Mouse (Mus musculus): Measurements from ENCODE around the gene Vmn1r50. TPM values are rescaled to one million over a fixed set of nuclear protein-coding genes. Genes with fewer than 3 reads are reported as not detected.

The Vmn1r50 gene
- polyA plus RNA-seq (2015; fragmentation: Nextera tagmentation; extraction: Ambion mirVana): not detected in 2 replicates

DNA sequence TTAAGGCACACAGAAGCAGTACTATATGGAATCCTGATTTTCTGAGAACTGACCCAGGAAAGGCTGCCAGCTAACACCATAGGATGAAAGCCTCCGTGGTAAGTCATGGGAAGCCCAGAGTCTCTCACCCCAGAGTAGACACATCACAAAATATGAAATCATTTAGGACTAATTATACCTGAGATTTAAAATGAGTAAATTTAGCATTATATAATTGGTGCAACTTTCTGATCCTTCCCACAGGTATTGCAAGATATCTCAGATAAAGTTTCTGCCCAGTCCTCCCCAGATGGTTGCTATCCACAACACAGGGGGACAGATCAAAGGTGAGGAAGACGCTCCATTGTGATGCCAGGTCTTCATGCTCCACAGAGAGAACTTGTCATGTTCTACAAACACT is at the start of gene Vmn1r50:
Vmn1r50 (plus strand) TSS at position 301 of the 400 bp plus-strand sequence.

GRCm38 (mm10) chr6:90078406-90078805 is 22.8 kb upstream of the Vmn1r50 start, which contains the start of gene Vmn1r49:
Gene Vmn1r49 (minus strand): TSS chr6:90078506.

GRCm38 (mm10) chr6:90122296-90122695 is 21.1 kb downstream of the Vmn1r50 start, which contains the start of gene Vmn1r51:
Gene Vmn1r51 (plus strand): TSS chr6:90122596.

Other genes starting within 250 kb of the Vmn1r50 start
- gene Vmn1r42, start 225.0 kb upstream of the Vmn1r50 start, polyA plus RNA-seq (2015; fragmentation: Nextera tagmentation; extraction: Ambion mirVana): 0.14 TPM in 1 of 2 replicates, not detected in the other
- gene Vmn1r43, start 225.0 kb upstream of the Vmn1r50 start, polyA plus RNA-seq (2015; fragmentation: Nextera tagmentation; extraction: Ambion mirVana): not detected in 2 replicates
- not detected in 2 replicates for gene Vmn1r44, start 217.8 kb upstream of the Vmn1r50 start, polyA plus RNA-seq (2015; fragmentation: Nextera tagmentation; extraction: Ambion mirVana)
- not detected in 2 replicates for gene Vmn1r45, start 160.8 kb upstream of the Vmn1r50 start, polyA plus RNA-seq (2015; fragmentation: Nextera tagmentation; extraction: Ambion mirVana)
- gene Vmn1r46, start 132.1 kb upstream of the Vmn1r50 start, polyA plus RNA-seq (2015; fragmentation: Nextera tagmentation; extraction: Ambion mirVana): not detected in 2 replicates
- not detected in 2 replicates for gene Vmn1r47, start 85.3 kb upstream of the Vmn1r50 start, polyA plus RNA-seq (2015; fragmentation: Nextera tagmentation; extraction: Ambion mirVana)
- not detected in 2 replicates for gene Vmn1r48, start 64.6 kb upstream of the Vmn1r50 start, polyA plus RNA-seq (2015; fragmentation: Nextera tagmentation; extraction: Ambion mirVana)
- not detected in 2 replicates for gene Vmn1r49, start 22.9 kb upstream of the Vmn1r50 start, polyA plus RNA-seq (2015; fragmentation: Nextera tagmentation; extraction: Ambion mirVana)
- gene Vmn1r51, start 21.2 kb downstream of the Vmn1r50 start, polyA plus RNA-seq (2015; fragmentation: Nextera tagmentation; extraction: Ambion mirVana): not detected in 2 replicates
- gene Vmn1r52, start 73.4 kb downstream of the Vmn1r50 start, polyA plus RNA-seq (2015; fragmentation: Nextera tagmentation; extraction: Ambion mirVana): not detected in 2 replicates
- gene V1ra8, start 101.4 kb downstream of the Vmn1r50 start, polyA plus RNA-seq (2015; fragmentation: Nextera tagmentation; extraction: Ambion mirVana): not detected in 2 replicates
- not detected in 2 replicates for gene Vmn1r53, start 123.0 kb downstream of the Vmn1r50 start, polyA plus RNA-seq (2015; fragmentation: Nextera tagmentation; extraction: Ambion mirVana)
- gene Vmn1r54, start 144.9 kb downstream of the Vmn1r50 start, polyA plus RNA-seq (2015; fragmentation: Nextera tagmentation; extraction: Ambion mirVana): not detected in 2 replicates
- gene BC048671, start 199.8 kb downstream of the Vmn1r50 start, polyA plus RNA-seq (2015; fragmentation: Nextera tagmentation; extraction: Ambion mirVana): not detected in 2 replicates
- 0.94 and 1.9 TPM in 2 replicates for gene Chst13, start 223.8 kb downstream of the Vmn1r50 start, polyA plus RNA-seq (2015; fragmentation: Nextera tagmentation; extraction: Ambion mirVana)
- gene Uroc1, start 231.9 kb downstream of the Vmn1r50 start, polyA plus RNA-seq (2015; fragmentation: Nextera tagmentation; extraction: Ambion mirVana): not detected in 2 replicates

Data from spleen, postnatal 0 days (tissue).